Mouse (Mus musculus) heart, adult 2 months (tissue): Measurements from ENCODE around the gene Kctd17.

Source experiments
- CTCF ChIP-seq: fragments of 200-600 bp; IDR thresholded peaks from 2 replicates; pipeline ENCODE4 v1.8.1; 2022; ENCODE audit warnings: antibody characterized with exemption, mild to moderate bottlenecking, moderate library complexity
- EP300 ChIP-seq: fragments of 200-500 bp; IDR thresholded peaks from 2 replicates; pipeline ENCODE4 v1.6.1; 2011; ENCODE audit warnings: low read depth, low read length, control low read depth; ENCODE audit not compliant: insufficient read depth
- POLR2A ChIP-seq: fragments of 200-500 bp; IDR thresholded peaks from 2 replicates; pipeline ENCODE4 v1.6.1; 2011; ENCODE audit warnings: mild to moderate bottlenecking, low read depth, low read length, control low read depth; ENCODE audit not compliant: insufficient read depth

DNA sequence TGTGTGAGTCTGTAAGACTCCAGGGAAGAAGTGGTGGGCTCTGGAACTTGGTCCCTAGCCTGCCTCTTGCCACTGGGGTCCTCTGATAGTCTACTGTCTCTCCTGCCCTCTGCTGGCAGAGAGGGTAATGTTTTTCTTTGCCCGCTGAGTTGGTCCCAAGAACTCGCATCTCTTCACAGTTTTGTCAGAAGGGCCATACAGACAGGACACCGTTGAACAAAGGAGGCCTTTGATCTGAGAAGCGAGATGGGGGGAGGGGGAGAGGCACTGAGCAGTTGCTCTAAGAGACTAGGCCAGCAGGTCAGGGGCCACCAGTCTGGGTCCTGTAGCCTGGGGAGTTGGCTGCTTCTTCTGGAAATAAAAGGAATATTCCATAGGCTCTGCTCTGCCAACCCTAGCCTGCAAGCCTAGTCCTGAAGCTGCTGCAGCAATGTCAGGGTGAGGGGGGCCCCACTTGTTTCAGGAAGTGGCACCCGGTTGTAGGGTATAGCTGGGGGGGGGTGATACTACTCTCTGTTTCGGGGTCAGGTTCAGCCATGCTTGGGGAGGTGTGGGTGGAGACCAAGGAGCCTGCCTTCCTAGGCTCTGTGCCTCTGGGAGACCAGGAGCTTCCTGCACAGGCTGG, 6.6 kb downstream of the Kctd17 start:
- TF ChIP-seq POLR2A (no peak), CTCF (peak; percentile 63), EP300 (no peak)
